Comparison of ENCODE assay signal across 8 mouse cellular contexts in genomic region chr13:13784981-13785783, GRCm38 (mm10). TPM values are rescaled to one million over a fixed set of nuclear protein-coding genes. Genes with fewer than 3 reads are reported as not detected.
DNase-seq lines count a peak whose midpoint lies in the region; ATAC-seq and TF ChIP-seq lines count a peak whose summit lies in the region.

No protein-coding gene starts in this region.

- H3K9me3 ChIP-seq in heart, embryonic 12.5 days (replicated peaks) = no peaks in the 10 kb centered on the region

- H3K4me3 ChIP-seq in heart, embryonic 12.5 days = peak overlapping the region; percentile 51
- peak overlapping the region; percentile 13 for H3K4me3 ChIP-seq in myocyte

- peak; percentile 28 to 32 for DNase-seq in cerebellum, postnatal 14 days
- no peak for DNase-seq in cerebellum, adult 11 months
- DNase-seq in thymus, postnatal 14 days = peak; percentile 20
- DNase-seq in thymus, postnatal 10 days (ENCODE audit: low spot score in 2 of 2) = no peak
- DNase-seq in kidney, postnatal 36 days = peak; percentile 7 to 47
- no peak for DNase-seq in cerebellum, adult 11-12 months

- 0 out of 2 replicates have a peak, but pooled peaks have one; percentile 38 for ATAC-seq in heart, embryonic 12.5 days (ENCODE audit: insufficient number of reproducible peaks, low FRiP score)

- peaks cover 56% of the 10 kb centered on the region for H3K27me3 ChIP-seq in heart, embryonic 12.5 days (replicated peaks)
- H3K27me3 ChIP-seq in myocyte (ENCODE audit: control insufficient read depth, insufficient read depth, insufficient read length) = peaks cover 15% of the 10 kb centered on the region

- no peak for TF ChIP-seq POLR2A in myocyte (IDR thresholded peaks at IDR 0.05; ENCODE audit: insufficient read length, low read depth)

- H3ac ChIP-seq in myocyte (ENCODE audit: control insufficient read depth, insufficient read length) = no peak overlapping the region

- H3K4me2 ChIP-seq in heart, embryonic 12.5 days = peak overlapping the region; percentile 83
- peak overlapping the region; percentile 79 for H3K4me2 ChIP-seq in myocyte (ENCODE audit: low read depth)

- no peak overlapping the region for H3K9ac ChIP-seq in heart, embryonic 12.5 days

- no peaks in the 10 kb centered on the region for H3K36me3 ChIP-seq in heart, embryonic 12.5 days
- H3K36me3 ChIP-seq in myocyte (ENCODE audit: control insufficient read depth, insufficient read depth) = no peaks in the 10 kb centered on the region

- no peak overlapping the region for H3K27ac ChIP-seq in heart, embryonic 12.5 days (ENCODE audit: poor library complexity, severe bottlenecking)

- no peaks in the 10 kb centered on the region for H3K79me2 ChIP-seq in myocyte (ENCODE audit: control insufficient read depth, insufficient read depth)

- WGBS in heart, embryonic 12.5 days = 1% methylated on average over 30 of the region's 30 CpGs

- peaks cover 19% of the 10 kb centered on the region for H3K4me1 ChIP-seq in heart, embryonic 12.5 days (replicated peaks)

TF ChIP-seq in myocyte, 11 proteins besides CTCF, POLR2A, EP300 and RAD21:
- TF ChIP-seq MYOG (IDR thresholded peaks at IDR 0.05; ENCODE audit: control insufficient read depth in 1 of 3, insufficient read depth in 1 of 3, insufficient read length in 2 of 3, low read depth in 2 of 3) = no peak
- TF ChIP-seq REST (IDR thresholded peaks at IDR 0.05; ENCODE audit: insufficient read depth, insufficient read length) = peak; percentile 88
TF ChIP-seq in myocyte: peak in this region for 1.

RNA-seq across cellular contexts. Expression of gene Gng4, which starts 1.3 kb away (rescaled TPM):
- polyA plus RNA-seq in heart, embryonic 12.5 days (2016; fragmentation: Nextera tagmentation; extraction: Ambion mirVana) = 0.41 and 0.44 TPM in 2 replicates
- polyA plus RNA-seq in myocyte (2012; fragmentation: generic; extraction: Trizol) = 0.56 TPM

Comparison
In these comparisons a context has a peak if more than half of its experiments do, and no peak if none do; other contexts are left out.
1. DNase-seq: peak in cerebellum, postnatal 14 days (2 of 2), thymus, postnatal 14 days (single experiment) and kidney, postnatal 36 days (2 of 2); none in cerebellum, adult 11 months (single experiment), thymus, postnatal 10 days (0 of 2) and cerebellum, adult 11-12 months (single experiment).